Mouse (Mus musculus) liver, adult 2 months (tissue): ENCODE results near the gene Arid5b. TPM values are rescaled to one million over a fixed set of nuclear protein-coding genes. Genes with fewer than 3 reads are reported as not detected.

ENCODE experiments used
- DNase-seq: peaks from one replicate; pipeline ENCODE4 v3.0.0-alpha.2; 2011; ENCODE audit warnings: low read depth, low spot score; ENCODE audit errors: extremely low read depth
- H3K27ac ChIP-seq: fragments of 200-500 bp; replicated peaks from 2 replicates; pipeline ENCODE4 v1.5.1; 2012; ENCODE audit warnings: low read depth, mild to moderate bottlenecking, control low read depth, inconsistent platforms, low read length; ENCODE audit not compliant: insufficient read depth
- H3K27me3 ChIP-seq: fragments of 200-500 bp; 2 replicates; pipeline ENCODE4 v1.6.1; 2012; ENCODE audit warnings: mild to moderate bottlenecking, moderate library complexity, low read length, inconsistent platforms; ENCODE audit not compliant: control insufficient read depth, insufficient read depth
- H3K36me3 ChIP-seq: fragments of 200-500 bp; 2 replicates; pipeline ENCODE4 v1.6.1; 2012; ENCODE audit warnings: low read length, inconsistent platforms; ENCODE audit not compliant: control insufficient read depth, insufficient read depth
- H3K4me1 ChIP-seq: fragments of 200-500 bp; 2 replicates; pipeline ENCODE4 v1.6.1; 2011; ENCODE audit warnings: low read length; ENCODE audit not compliant: control insufficient read depth, insufficient read depth
- H3K4me3 ChIP-seq: fragments of 200-500 bp; 2 replicates; pipeline ENCODE4 v1.5.1; 2011; ENCODE audit warnings: low read depth, mild to moderate bottlenecking, control low read depth, low read length, moderate library complexity; ENCODE audit not compliant: insufficient read depth
- H3K79me2 ChIP-seq: fragments of 200-500 bp; 2 replicates; pipeline ENCODE4 v1.6.1; 2012; ENCODE audit warnings: inconsistent platforms, mild to moderate bottlenecking, low read length, moderate library complexity; ENCODE audit not compliant: control insufficient read depth, insufficient read depth
- H3K9ac ChIP-seq: fragments of 200-500 bp; 2 replicates; pipeline ENCODE4 v1.6.1; 2012; ENCODE audit warnings: low read depth, mild to moderate bottlenecking, control low read depth, inconsistent platforms, low read length
- CTCF ChIP-seq: fragments of 200-500 bp; IDR thresholded peaks from 2 replicates; pipeline ENCODE4 v1.5.1; 2011; ENCODE audit warnings: low read depth, low read length, control low read depth
- POLR2A ChIP-seq: fragments of 200-500 bp; IDR thresholded peaks from 2 replicates; pipeline ENCODE4 v1.6.1; 2011; ENCODE audit warnings: low read length, control low read depth; ENCODE audit not compliant: insufficient read depth; ENCODE audit errors: extremely low read depth
- WGBS: fragments of 180-500 bp; shearing (Covaris S2); methylation state at CpG from one replicate; pipeline ENCODE4 v1.1.7; 2018; 5-methylcytosine and 5-hydroxymethylcytosine counted together
- polyA plus RNA-seq: library from polyadenylated mRNA; depleted of rRNA; stranded (reverse); fragments of >200 nt; gene quantifications from 2 replicates; pipeline ENCODE4 v1.2.3, GENCODE M21; 2012
- total RNA-seq: library from RNA; depleted of rRNA; stranded (reverse); fragments of >200 nt; gene quantifications from 2 replicates; pipeline ENCODE4 v1.2.3, GENCODE M21; 2014

Gene Arid5b
- total and polyA plus RNA-seq, 2 experiments, result 11.6 to 13.6 TPM

GRCm38 (mm10) chr10:68282466-68283391 lies 4.2 kb upstream of the Arid5b start:
- peaks cover 3% of the 10 kb centered on the region; the same call in 1 of the 2 replicates for H3K4me1 ChIP-seq
- peak overlapping the region; percentile 96 for H3K27ac ChIP-seq
- WGBS, result 1% methylated on average over 27 of the region's 27 CpGs
- no peaks in the 10 kb centered on the region for H3K79me2 ChIP-seq
- DNase-seq, result peak; percentile 81
- no peaks in the 10 kb centered on the region for H3K27me3 ChIP-seq
- peak overlapping the region; percentile 62 for H3K4me3 ChIP-seq
- peak overlapping the region; percentile 88 for H3K9ac ChIP-seq
- TF ChIP-seq POLR2A, result peak; percentile 44; the same call in 1 of the 2 replicates
- peak; percentile 74 for TF ChIP-seq CTCF
- no peaks in the 10 kb centered on the region for H3K36me3 ChIP-seq

DNA sequence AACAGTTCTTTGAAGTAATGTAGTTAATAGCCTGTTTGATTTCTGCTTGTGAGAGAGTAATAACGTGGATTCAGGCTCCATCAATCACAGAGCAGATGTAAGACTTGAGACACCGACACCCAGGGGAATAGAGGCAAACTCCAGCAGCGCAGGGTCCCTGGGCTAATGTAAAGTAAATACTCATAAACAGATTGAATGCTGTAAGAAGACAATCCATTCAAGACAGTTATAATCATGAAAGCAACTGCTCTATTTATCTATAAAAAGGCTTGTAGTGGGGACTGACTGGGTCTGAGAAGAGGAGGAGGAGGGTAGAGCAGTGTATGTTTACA lies 3.2 kb upstream of the Arid5b start:
- Histone ChIP-seq H3K36me3 (no peaks in the 10 kb centered on the region), H3K27ac (no peak overlapping the region), H3K4me1 (peaks cover 3% of the 10 kb centered on the region; the same call in 1 of the 2 replicates), H3K4me3 (no peak overlapping the region), H3K9ac (no peak overlapping the region), H3K27me3 (no peaks in the 10 kb centered on the region), H3K79me2 (no peaks in the 10 kb centered on the region)
- 73% methylated on average over 3 of the region's 3 CpGs for WGBS
- DNase-seq, result no peak
- TF ChIP-seq CTCF (no peak), POLR2A (no peak)

GRCm38 (mm10) chr10:68281076-68281774 lies 2.7 kb upstream of the Arid5b start:
- H3K36me3 ChIP-seq, result no peaks in the 10 kb centered on the region
- no peak overlapping the region for H3K9ac ChIP-seq
- H3K27ac ChIP-seq, result no peak overlapping the region
- no peaks in the 10 kb centered on the region for H3K27me3 ChIP-seq
- no peak overlapping the region for H3K4me3 ChIP-seq
- TF ChIP-seq CTCF (no peak), POLR2A (no peak)
- peaks cover 3% of the 10 kb centered on the region; the same call in 1 of the 2 replicates for H3K4me1 ChIP-seq
- H3K79me2 ChIP-seq, result no peaks in the 10 kb centered on the region
- 91% methylated on average over 6 of the region's 6 CpGs for WGBS
- no peak for DNase-seq

DNA sequence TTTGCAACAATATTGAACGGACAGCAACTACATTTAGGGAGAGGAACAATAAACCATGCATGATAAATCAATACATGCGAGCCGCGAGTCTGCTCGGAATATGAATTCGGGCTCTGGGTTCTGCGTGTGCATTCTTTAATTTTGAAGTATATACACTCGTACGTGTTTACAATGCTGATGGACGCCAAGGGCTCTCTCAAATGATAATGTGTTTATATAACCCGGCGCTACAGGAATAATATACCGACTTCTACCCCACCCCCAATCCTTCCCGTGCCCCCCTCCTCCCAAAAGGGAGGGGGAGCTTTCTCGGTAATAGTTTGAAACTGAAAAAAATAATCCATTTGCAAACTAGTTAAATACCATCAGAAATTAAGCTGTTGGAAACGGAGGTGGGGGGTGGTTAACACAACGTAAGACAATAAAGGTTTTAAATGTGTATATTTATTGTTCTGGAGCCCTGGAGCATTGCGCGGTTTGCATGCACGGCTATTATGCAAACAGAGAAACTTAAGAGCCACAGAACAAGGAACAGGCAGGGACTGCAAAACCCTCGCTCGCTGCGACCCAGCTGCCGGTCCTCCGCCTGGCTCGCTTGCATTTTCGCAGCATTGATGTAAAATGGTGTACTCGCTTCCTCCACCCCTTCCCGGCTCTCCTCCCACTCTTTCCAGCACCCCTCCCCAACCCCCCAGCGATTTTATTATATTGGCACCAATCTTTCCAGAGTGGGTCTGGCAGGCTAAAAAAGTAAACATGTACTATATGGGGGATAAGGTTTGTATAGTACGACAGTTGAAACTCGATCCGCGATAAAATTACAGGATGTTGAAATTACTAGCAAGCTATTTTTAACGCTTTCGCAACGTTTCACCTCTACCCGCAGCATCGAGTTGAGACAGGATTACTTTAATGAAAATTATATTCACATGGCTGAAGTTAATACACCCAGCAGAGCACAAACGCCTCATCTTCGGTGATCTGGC lies 1.3 kb upstream of the Arid5b start:
- Histone ChIP-seq H3K27me3 (no peaks in the 10 kb centered on the region), H3K4me1 (peaks cover 5% of the 10 kb centered on the region; the same call in 1 of the 2 replicates), H3K79me2 (no peaks in the 10 kb centered on the region), H3K36me3 (no peaks in the 10 kb centered on the region), H3K4me3 (peak overlapping the region; percentile 60), H3K27ac (peak overlapping the region; percentile 67), H3K9ac (peak overlapping the region; percentile 64)
- WGBS, result under 1% methylated on average over 41 of the region's 41 CpGs
- TF ChIP-seq POLR2A, result no peak
- TF ChIP-seq CTCF, result no peak
- peak; percentile 79 for DNase-seq

DNA sequence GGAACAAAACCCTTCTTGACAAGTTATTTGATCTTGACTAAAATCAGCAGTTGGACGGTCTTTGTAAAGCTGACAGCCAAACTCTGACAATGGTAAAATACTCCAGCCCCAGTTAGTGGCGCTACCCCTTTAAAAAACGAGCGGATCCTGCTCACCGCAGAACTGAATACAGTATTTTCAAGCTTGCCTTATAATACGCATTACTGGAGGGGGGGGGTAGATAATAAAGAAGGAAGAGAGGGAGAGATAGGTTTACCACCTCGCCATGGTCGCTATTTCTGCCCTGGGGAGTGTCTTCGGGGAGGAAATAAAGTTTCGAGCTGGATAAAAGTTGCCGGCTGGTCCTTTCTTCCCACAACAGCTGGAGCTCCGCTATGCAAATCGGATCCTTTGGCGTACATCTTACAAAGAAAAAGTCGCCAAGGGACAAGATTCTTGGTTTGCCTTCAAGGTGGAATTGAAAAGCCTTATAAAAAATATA lies 829 bp downstream of the Arid5b start:
- no peak for TF ChIP-seq POLR2A
- TF ChIP-seq CTCF, result no peak
- Histone ChIP-seq H3K79me2 (peaks cover 8% of the 10 kb centered on the region; the same call in 1 of the 2 replicates), H3K9ac (peak overlapping the region; percentile 87), H3K36me3 (peaks cover 6% of the 10 kb centered on the region; the same call in 1 of the 2 replicates), H3K4me3 (peak overlapping the region; percentile 60), H3K27ac (peak overlapping the region; percentile 97), H3K27me3 (no peaks in the 10 kb centered on the region), H3K4me1 (peaks cover 9% of the 10 kb centered on the region; the same call in 1 of the 2 replicates)
- DNase-seq, result peak; percentile 75
- WGBS, result under 1% methylated on average over 15 of the region's 15 CpGs
